Mouse (Mus musculus) intestine, embryonic 14.5 days (tissue): Measurements from ENCODE around the gene Cmklr1. TPM values are rescaled to one million over a fixed set of nuclear protein-coding genes. Genes with fewer than 3 reads are reported as not detected.

ENCODE experiments used
- ATAC-seq: fragments of 200-750 bp; cut with Nextera tagmentation; replicated peaks from 2 replicates; pipeline ENCODE4 v1.8.0; 2017; ENCODE audit warnings: low read depth, moderate number of reproducible peaks, moderate TSS enrichment, moderate library complexity; ENCODE audit not compliant: low FRiP score, low TSS enrichment
- DNase-seq: peaks from one replicate; pipeline ENCODE4 v3.0.0-alpha.2; 2018; ENCODE audit warnings: low spot score
- H3K27ac ChIP-seq: fragments of 300-500 bp; sonication (generic); 2 replicates; pipeline ENCODE4 v1.5.1; 2014; ENCODE audit warnings: low read depth, mild to moderate bottlenecking, control low read depth
- H3K27me3 ChIP-seq: fragments of 300-500 bp; sonication (generic); replicated peaks from 2 replicates; pipeline ENCODE4 v1.6.1; 2014; ENCODE audit warnings: low read length, control low read depth; ENCODE audit not compliant: control insufficient read depth, insufficient read depth
- H3K36me3 ChIP-seq: fragments of 300-500 bp; sonication (generic); 2 replicates; pipeline ENCODE4 v1.6.1; 2014; ENCODE audit warnings: low read length, control low read depth; ENCODE audit not compliant: control insufficient read depth, insufficient read depth
- H3K4me1 ChIP-seq: fragments of 300-500 bp; sonication (generic); replicated peaks from 2 replicates; pipeline ENCODE4 v1.6.1; 2014; ENCODE audit warnings: low read length, control low read depth, mixed read lengths; ENCODE audit not compliant: control insufficient read depth, insufficient read depth
- H3K4me2 ChIP-seq: fragments of 300-500 bp; sonication (generic); 2 replicates; pipeline ENCODE4 v1.6.1; 2014; ENCODE audit warnings: low read length
- H3K4me3 ChIP-seq: fragments of 300-500 bp; sonication (generic); 2 replicates; pipeline ENCODE4 v1.5.1; 2014; ENCODE audit warnings: low read depth, low read length, control low read depth, mixed read lengths
- H3K9ac ChIP-seq: fragments of 300-500 bp; sonication (generic); 2 replicates; pipeline ENCODE4 v1.6.1; 2014; ENCODE audit warnings: mild to moderate bottlenecking, low read length
- H3K9me3 ChIP-seq: fragments of 300-500 bp; sonication (generic); 2 replicates; pipeline ENCODE4 v1.6.1; 2016; ENCODE audit warnings: low read length, control low read depth; ENCODE audit not compliant: control insufficient read depth
- WGBS: fragments of 180-500 bp; shearing (Covaris S2); extraction: QIAGEN DNeasy Blood & Tissue Kit; methylation state at CpG from one replicate; pipeline ENCODE4 v1.1.7; 2014; 5-methylcytosine and 5-hydroxymethylcytosine counted together
- polyA plus RNA-seq: library from polyadenylated mRNA; unstranded; fragments of >200 nt; fragmentation: Nextera tagmentation; extraction: Ambion mirVana; gene quantifications from 2 replicates; pipeline ENCODE4 v1.2.1, GENCODE M21; 2014

The Cmklr1 gene
- polyA plus RNA-seq, 1 experiment from 2014 or later = 2.4 TPM

- no peak for ATAC-seq
- Histone ChIP-seq H3K27me3 (no peaks in the 10 kb centered on the region), H3K9me3 (no peaks in the 10 kb centered on the region), H3K4me2 (no peak overlapping the region), H3K4me1 (no peaks in the 10 kb centered on the region), H3K4me3 (no peak overlapping the region), H3K27ac (no peak overlapping the region), H3K36me3 (no peaks in the 10 kb centered on the region), H3K9ac (no peak overlapping the region)
- 78% methylated on average over 5 of the region's 5 CpGs for whole genome bisulfite sequencing
- no peak for DNase-seq
These were observed 33.0 kb upstream of the Cmklr1 start for GRCm38 (mm10) chr5:113683246-113683645.

- no peaks in the 10 kb centered on the region for H3K9me3 ChIP-seq
- no peak overlapping the region for H3K4me2 ChIP-seq
- no peak overlapping the region for H3K27ac ChIP-seq
- H3K4me1 ChIP-seq = no peaks in the 10 kb centered on the region
- no peak overlapping the region for H3K9ac ChIP-seq
- H3K27me3 ChIP-seq = no peaks in the 10 kb centered on the region
- DNase-seq (no peak), ATAC-seq (no peak)
- 79% methylated on average over 3 of the region's 3 CpGs for WGBS
- H3K36me3 ChIP-seq = no peaks in the 10 kb centered on the region
- no peak overlapping the region for H3K4me3 ChIP-seq
These were observed 32.2 kb upstream of the Cmklr1 start for GRCm38 (mm10) chr5:113682472-113682871.

- WGBS = 71% methylated on average over 14 of the region's 14 CpGs
- DNase-seq (no peak), ATAC-seq (no peak)
- Histone ChIP-seq H3K9ac (no peak overlapping the region), H3K4me2 (no peak overlapping the region), H3K27me3 (no peaks in the 10 kb centered on the region), H3K27ac (no peak overlapping the region), H3K36me3 (no peaks in the 10 kb centered on the region), H3K4me1 (no peaks in the 10 kb centered on the region), H3K9me3 (no peaks in the 10 kb centered on the region), H3K4me3 (no peak overlapping the region)
These were observed 31.0 kb upstream of the Cmklr1 start for GRCm38 (mm10) chr5:113681219-113681618.

GRCm38 (mm10) chr5:113679509-113679908, 29.3 kb upstream of the Cmklr1 start:
- DNase-seq = no peak
- Histone ChIP-seq H3K27ac (no peak overlapping the region), H3K4me2 (no peak overlapping the region), H3K4me1 (no peaks in the 10 kb centered on the region), H3K9me3 (no peaks in the 10 kb centered on the region), H3K36me3 (no peaks in the 10 kb centered on the region), H3K4me3 (no peak overlapping the region), H3K9ac (no peak overlapping the region), H3K27me3 (no peaks in the 10 kb centered on the region)
- 87% methylated on average over 4 of the region's 4 CpGs for WGBS
- ATAC-seq = no peak

- Histone ChIP-seq H3K4me1 (no peaks in the 10 kb centered on the region), H3K9me3 (no peaks in the 10 kb centered on the region), H3K4me2 (no peak overlapping the region), H3K36me3 (no peaks in the 10 kb centered on the region), H3K4me3 (no peak overlapping the region), H3K9ac (no peak overlapping the region), H3K27me3 (no peaks in the 10 kb centered on the region), H3K27ac (no peak overlapping the region)
- 81% methylated on average over 10 of the region's 10 CpGs for WGBS
- DNase-seq (no peak), ATAC-seq (no peak)
These were observed 28.7 kb upstream of the Cmklr1 start for GRCm38 (mm10) chr5:113678743-113679452.

- Histone ChIP-seq H3K27ac (no peak overlapping the region), H3K4me3 (no peak overlapping the region), H3K9me3 (no peaks in the 10 kb centered on the region), H3K27me3 (no peaks in the 10 kb centered on the region), H3K4me2 (no peak overlapping the region), H3K9ac (no peak overlapping the region), H3K36me3 (no peaks in the 10 kb centered on the region), H3K4me1 (no peaks in the 10 kb centered on the region)
- no peak for ATAC-seq
- no peak for DNase-seq
- 84% methylated on average over 6 of the region's 7 CpGs for WGBS
These were observed 27.3 kb upstream of the Cmklr1 start for GRCm38 (mm10) chr5:113677541-113677940.

- Histone ChIP-seq H3K4me3 (no peak overlapping the region), H3K4me1 (no peaks in the 10 kb centered on the region), H3K9ac (no peak overlapping the region), H3K27ac (no peak overlapping the region), H3K36me3 (no peaks in the 10 kb centered on the region), H3K4me2 (no peak overlapping the region), H3K9me3 (no peaks in the 10 kb centered on the region), H3K27me3 (no peaks in the 10 kb centered on the region)
- DNase-seq (no peak), ATAC-seq (no peak)
- 49% methylated on average over 7 of the region's 7 CpGs for WGBS
These were observed 24.6 kb upstream of the Cmklr1 start for GRCm38 (mm10) chr5:113674851-113675250.

- H3K4me2 ChIP-seq = no peak overlapping the region
- no peak for DNase-seq
- ATAC-seq = no peak
- 79% methylated on average over 7 of the region's 7 CpGs for WGBS
- H3K27ac ChIP-seq = no peak overlapping the region
- H3K27me3 ChIP-seq = no peaks in the 10 kb centered on the region
- no peak overlapping the region for H3K4me3 ChIP-seq
- H3K36me3 ChIP-seq = no peaks in the 10 kb centered on the region
- no peaks in the 10 kb centered on the region for H3K9me3 ChIP-seq
- no peaks in the 10 kb centered on the region for H3K4me1 ChIP-seq
- no peak overlapping the region for H3K9ac ChIP-seq
These were observed 22.2 kb upstream of the Cmklr1 start for GRCm38 (mm10) chr5:113672456-113672855.

- Histone ChIP-seq H3K27me3 (no peaks in the 10 kb centered on the region), H3K9ac (no peak overlapping the region), H3K27ac (no peak overlapping the region), H3K4me3 (no peak overlapping the region), H3K4me1 (no peaks in the 10 kb centered on the region), H3K36me3 (no peaks in the 10 kb centered on the region), H3K4me2 (no peak overlapping the region), H3K9me3 (no peaks in the 10 kb centered on the region)
- no peak for ATAC-seq
- no peak for DNase-seq
- WGBS = 77% methylated on average over 6 of the region's 6 CpGs
These were observed 20.4 kb upstream of the Cmklr1 start for GRCm38 (mm10) chr5:113670597-113670996.
